Mouse (Mus musculus) frontal cortex, postnatal 10 days (tissue): ENCODE data around the gene Frem2.
A peak's percentile ranks its signal among the peaks of the same experiment; 100 is the strongest.

Experiments
- DNase-seq, 2 experiments: peaks; one replicate each; pipeline ENCODE4 v3.0.0; 2022; ENCODE audit warnings: low spot score in 2 of 2, mixed read lengths in 1 of 2

Gene Frem2

GRCm38 (mm10) chr3:53656878-53657561 is at the start of gene Frem2:
Gene Frem2 (minus strand): TSS chr3:53657355.
- DNase-seq, result peak; percentile 58 to 62

DNA sequence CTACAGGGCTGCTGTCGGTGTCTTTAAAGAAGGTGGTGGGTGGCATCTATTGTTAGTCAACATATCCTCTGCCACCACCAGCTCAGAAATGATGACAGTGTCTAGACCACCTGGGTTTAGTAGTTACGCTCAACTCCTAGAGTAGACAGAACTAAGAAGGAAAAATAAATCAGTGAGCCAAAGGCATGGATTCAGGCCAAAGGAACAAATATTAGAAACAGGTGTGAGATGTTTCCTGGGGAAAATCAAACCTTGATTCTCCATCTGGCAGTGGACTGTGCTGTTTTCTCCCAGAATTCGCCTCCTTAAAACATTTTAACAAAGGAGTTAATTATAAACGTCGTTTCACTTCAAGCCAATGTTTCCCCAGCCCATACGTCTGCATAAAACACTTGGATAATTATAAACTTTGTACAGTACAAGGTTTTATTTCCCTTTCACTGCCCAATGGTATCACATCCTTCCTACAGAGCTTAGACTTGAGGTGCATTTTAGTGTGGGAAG is 48.9 kb upstream of the Frem2 start:
- no peak for DNase-seq

DNA sequence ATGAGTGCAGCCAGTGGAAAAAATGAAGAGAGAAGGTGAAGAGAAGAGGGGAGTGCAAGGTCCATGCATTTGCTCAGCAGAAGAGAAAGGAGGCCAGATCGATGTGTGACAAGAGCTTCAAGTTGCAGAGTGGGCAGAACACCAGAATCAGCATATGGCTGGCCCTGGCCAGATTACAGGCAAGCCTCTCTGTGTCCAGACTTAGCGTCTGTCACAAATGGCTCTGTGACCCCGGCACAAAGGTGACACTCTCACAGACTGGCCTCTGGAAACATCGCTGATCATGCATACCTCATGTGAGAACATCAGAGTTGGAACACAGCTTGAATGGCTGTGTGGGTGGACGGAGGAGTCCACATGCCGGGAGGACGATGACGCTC is 46.0 kb upstream of the Frem2 start:
- no peak for DNase-seq

DNA sequence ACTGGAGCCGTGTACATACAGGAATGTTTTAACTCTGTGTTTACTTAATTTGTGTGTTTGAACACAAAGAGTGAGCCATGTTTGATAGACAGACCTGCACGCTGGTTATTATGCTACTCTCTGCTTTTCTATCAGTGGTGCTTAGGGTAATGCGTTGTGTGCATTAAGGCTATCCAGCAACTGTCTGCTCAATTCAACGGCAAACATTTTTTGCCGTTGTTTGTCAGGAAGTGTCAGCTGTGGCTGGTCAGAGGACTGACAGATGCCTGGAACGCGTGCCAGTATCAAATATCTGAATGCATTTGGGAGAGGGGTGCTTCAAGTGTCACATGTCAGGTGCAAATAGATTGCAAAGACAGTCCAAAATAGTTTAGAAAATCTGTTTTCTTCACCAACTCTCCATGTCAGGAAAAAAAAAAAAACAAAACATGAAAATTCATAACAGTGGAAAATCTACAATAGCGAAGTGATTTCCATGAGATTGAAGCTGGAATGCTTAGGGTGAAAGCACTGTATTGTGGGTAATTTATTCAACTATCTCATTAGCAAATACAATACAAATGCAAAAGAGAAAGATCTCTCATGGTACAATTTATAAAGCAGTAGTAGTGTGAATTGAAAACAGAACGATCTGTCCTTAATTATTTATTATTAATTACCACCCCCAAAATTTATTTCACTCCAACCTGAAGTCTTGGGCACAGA is 45.4 kb upstream of the Frem2 start:
- DNase-seq, result no peak

- DNase-seq, result no peak
Measured at GRCm38 (mm10) chr3:53701940-53702339, 44.8 kb upstream of the Frem2 start.

- DNase-seq, result no peak
Measured at GRCm38 (mm10) chr3:53687776-53688175, 30.6 kb upstream of the Frem2 start.

DNA sequence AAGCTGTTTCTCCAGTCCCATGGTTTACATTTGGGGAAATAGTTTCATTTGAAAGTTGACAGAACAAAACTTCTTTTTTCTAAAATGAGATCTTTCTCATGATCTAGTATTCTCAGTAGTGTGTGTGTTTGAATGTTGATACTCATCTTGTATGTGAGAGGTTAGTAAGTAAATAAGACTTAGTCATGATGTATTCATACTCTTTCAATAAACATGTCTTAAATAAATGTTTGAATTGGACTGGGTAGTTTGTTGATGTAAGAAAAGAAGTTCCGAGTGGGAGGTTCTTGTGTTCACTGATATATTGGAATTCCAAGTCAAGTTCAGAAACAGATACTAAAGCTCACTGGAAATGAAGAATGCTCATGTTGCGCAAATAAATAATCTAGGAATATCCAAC is 25.1 kb upstream of the Frem2 start:
- no peak for DNase-seq

- DNase-seq, result no peak
Measured at GRCm38 (mm10) chr3:53680816-53681215, 23.7 kb upstream of the Frem2 start.

- no peak for DNase-seq
Measured at GRCm38 (mm10) chr3:53674225-53674624, 17.1 kb upstream of the Frem2 start.

DNA sequence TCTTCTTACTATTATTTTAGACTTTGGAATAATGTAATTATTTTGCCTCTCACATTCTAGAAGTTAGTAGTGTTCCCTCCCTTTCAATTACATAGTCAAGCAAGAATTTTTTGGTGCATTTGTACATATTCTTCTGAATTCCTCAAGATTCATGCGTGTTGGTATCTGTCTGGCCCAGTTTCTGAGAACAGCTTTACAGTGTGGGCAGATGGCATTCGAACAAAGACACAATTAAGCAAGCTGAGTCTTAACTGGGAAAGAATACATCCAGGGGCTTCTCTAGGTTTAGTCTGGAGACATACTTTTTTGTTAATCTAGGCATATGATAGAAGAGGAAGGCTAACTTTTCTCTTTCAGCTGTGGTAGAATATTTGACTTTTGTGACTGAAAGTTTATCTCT is 12.6 kb upstream of the Frem2 start:
- DNase-seq, result no peak

DNA sequence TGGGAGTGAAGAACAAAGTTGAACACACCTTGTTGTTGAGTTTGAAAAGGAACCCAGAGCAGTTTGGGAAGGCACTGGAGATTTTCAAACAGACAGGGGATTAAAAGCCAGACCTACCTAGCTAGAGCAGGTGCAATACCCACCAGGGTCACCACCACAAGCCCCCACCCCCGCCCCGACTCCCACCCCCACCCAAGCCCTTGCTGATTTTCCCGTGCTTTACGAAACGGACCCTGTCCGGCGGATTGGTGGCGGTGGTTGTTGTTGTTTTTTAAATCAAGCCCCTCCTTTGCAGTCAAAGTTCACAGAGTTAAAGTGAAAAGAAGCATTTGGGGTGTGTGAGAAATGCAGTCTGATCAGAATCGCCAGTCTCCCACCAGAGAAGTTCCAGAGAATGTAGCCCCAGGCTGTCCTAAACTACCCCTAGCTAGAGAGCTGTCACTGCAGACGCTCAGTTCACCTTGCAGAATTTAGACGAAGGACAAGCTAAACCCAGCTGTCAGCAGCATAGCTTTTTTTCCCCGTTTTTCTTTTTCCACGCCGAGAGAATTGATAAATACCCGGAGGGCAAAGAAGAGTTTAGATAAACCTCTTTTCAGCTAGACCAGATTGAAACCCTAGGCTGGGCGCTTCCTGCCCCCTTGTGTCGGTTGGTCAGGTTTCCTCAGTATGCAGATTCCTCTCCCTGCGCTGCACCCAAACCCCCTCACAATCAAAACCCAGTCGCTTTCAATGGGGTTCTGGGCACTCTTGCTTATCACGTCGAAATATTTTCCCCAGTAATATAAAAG is 784 bp upstream of the Frem2 start:
- peak in 1 of 2 experiments; percentile 31 for DNase-seq

GRCm38 (mm10) chr3:53656328-53656877 is 752 bp downstream of the Frem2 start:
- no peak for DNase-seq

GRCm38 (mm10) chr3:53655343-53655742 is 1.8 kb downstream of the Frem2 start:
- no peak for DNase-seq

GRCm38 (mm10) chr3:53650003-53650748 is 7.0 kb downstream of the Frem2 start:
- no peak for DNase-seq

- no peak for DNase-seq
Measured at GRCm38 (mm10) chr3:53649425-53649824, 7.7 kb downstream of the Frem2 start.

DNA sequence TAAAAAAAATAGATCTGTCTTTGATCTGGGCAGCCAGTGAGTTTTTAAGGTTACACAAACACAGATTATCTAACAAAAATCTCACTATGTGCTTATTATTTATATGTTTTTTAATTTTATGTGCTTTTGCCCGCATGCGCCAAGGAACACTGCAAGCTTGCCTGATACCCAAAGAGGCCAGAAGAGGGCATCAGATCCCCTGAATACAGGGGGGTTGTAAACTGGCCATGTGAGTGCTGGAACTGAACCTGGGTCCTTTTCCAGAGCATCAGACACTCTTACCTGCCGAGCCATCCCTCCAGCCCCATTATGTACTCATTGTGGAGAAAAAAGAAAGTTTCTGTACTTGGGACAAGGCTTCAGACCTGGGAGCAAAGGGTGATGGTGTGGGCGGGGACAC is 8.3 kb downstream of the Frem2 start:
- DNase-seq, result no peak

GRCm38 (mm10) chr3:53635948-53636347 is 21.2 kb downstream of the Frem2 start:
- DNase-seq, result no peak

GRCm38 (mm10) chr3:53631126-53631525 is 26.0 kb downstream of the Frem2 start:
- no peak for DNase-seq

DNA sequence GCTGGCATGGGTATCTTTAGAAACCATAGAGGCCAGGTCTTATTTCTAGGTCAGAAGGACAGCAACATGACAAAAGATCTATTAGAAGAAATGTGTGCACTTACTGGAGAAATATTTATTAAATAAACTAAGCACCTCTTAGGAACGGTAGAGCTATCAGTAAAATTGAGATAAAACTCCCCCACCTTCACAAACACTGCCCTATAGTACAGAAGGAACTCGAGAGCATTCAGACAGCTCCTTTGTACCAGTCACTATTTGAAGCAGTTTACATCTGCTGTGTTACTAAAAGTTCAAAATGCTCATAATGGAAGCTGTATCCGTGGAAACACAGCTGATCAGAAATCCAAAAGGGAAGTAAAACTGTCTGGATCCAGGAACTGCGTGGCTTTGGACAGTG is 26.5 kb downstream of the Frem2 start:
- no peak for DNase-seq

DNA sequence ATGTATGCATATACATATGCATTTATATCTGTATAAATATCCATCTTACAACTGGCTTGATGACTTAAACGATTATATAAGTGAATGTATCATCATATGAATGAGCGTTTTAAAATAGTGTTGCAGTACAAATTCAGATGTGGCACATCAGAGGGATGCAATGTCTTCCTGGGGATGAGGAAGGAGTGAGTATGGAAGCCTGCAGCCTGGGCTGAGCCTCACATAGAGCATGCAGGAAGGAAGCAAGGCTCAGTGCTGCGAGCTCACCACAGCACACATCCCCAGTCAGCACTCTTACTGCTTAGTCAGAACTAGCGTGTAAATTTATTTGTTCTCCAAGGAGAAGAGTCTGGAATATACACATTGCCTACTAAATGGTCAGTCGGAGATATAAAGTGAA is 27.2 kb downstream of the Frem2 start:
- DNase-seq, result no peak

- DNase-seq, result no peak
Measured at GRCm38 (mm10) chr3:53623222-53623621, 33.9 kb downstream of the Frem2 start.
